Mouse (Mus musculus) c-Kit-negative CD71-positive TER-119-positive erythroid progenitor cells, embryonic 14.5 days (primary cell): ENCODE results near the gene Maz.

ENCODE experiments used
- DNase-seq: peaks from one replicate; pipeline ENCODE4 v3.0.0-alpha.2; 2013; ENCODE audit warnings: low read depth, low spot score

The Maz gene

DNA sequence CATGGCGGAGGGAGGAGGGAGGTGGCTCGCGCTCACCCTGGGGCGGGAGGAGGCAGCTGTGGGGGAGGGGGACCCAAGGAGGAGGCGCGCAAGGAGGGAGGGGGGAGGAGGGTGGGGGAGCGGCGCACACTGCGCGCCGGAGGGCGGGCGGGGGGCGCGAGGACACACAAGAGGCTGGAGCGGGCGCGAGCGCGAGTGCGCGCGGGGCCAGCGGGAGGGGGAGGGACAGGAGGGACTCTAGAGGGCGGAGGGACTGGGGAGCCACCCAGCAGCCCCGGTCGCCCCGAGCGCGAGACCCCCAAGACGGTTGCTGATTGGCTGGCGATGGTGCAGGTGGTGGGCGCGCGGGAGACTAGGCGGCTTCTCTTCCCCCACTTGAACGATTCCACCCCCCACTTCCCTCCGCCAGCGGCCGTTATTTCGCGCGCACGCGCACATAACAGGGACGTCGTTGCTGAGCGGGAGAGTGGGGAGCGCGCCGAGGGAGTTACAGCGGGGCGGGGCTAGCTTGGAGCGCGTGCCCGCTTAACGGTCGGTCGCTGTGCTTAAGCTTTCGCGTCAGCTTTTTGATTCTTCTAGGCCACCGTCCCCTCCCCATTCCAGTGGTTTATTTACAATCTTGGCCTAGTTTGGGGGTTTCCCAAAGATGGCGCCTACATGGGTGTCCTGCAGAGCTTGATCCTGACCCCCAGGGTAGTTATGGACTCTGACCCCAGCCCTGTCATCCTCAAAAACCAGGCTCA, at the start of gene Maz:
Maz (minus strand) TSS at position 54 of the 743 bp plus-strand sequence.
- peak; percentile 95 for DNase-seq

DNA sequence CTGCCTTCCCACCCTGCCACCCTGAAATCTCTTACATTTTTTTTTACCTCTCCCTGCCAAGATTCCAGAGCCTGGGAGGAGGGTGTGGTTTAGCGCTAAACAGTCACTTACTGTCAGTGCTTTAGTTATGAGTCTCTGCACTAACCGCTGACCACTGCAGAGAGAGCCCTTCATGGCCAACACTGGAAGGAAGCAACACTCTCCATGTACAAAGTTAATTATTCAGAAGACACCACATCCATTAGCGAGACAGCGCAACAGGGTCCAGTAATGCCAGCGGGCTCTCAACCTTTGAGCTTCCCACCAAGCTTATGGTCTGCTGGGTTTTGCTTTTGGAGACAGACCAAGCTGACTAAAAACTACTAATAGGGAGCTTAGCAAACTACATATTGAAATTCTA, 49.4 kb upstream of the Maz start:
- DNase-seq = no peak

DNA sequence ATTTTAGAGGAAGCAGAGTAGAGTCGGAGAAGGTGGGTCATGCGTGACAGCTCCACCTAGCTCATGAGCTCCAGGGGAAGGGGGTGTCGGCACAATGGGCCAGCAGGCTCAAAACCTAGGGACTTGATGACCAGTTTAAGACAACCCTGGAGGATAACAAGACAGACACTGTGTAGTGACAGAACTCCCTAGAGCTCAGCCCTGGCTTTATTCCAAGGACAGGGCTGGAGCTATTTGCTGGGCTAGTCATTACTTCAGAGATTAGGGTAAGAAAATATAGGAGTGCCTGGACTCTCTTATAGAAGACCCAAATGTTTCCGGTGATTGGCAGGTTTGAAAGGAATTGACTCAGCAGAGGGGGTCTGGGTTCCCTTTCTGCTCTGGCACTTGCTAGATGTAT, 46.4 kb upstream of the Maz start:
- no peak for DNase-seq

DNA sequence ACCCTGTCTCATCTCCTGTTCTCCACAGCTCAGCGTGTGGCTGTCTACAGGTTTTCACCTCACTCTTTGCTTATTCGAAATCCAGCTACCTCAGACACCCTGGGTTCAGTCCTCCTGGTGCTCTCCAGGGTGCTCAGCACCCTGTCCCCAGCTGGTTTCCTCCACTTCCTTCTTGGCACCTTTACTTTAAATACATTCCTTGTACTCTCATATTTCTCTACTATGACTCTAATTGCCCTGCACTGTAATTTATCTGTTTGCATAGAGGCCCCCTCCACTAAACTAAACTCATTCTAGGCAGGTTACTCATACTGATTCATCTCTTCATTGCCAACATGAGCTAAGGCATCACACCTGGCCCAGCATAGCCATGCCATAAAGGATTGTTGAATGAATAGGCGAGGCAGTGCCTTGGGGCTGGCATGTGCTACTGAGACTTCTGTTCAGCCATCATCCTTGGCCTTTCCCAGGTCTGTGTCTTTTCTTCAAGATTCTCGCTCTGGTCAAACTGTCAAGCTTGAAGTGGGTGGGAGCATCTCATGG, 44.1 kb upstream of the Maz start:
- DNase-seq = no peak

DNA sequence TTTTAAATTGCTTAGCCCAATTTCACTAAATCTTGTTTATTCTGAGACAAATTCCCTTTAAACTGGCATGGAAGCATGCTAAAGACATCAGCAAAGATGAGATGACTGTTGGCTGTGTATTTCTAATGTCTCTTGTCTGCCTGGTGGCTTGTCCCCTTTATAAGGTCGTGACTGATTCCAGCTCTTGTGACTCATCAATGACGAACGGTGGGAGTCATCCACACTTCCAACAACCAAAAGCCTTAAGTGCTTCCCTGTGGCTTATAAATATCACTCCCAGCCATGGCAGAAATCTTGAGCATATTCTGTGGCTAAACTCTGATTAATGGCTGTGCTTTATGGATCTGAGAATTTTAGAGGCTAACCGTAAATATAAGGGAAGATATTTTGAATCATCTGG, 39.5 kb upstream of the Maz start:
- no peak for DNase-seq

DNA sequence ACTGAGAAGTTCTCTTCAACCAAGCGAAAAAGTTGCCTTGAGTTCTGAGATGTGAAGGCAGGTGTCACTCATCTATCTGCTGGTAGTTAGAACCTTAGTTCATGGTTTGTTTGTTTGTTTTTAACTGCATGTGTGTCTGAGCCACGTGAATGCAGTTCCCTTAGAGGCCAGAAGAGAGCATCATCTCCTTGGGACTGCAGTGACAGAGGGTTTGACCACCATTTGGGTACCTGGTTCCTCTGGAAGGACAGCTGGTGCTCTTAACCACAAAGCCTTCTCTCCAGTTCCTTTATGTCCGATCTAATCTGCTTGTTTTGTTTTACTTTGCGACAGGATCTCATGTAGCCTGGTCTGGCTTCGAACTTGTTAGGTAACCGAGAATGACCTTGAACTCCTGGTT, 38.7 kb upstream of the Maz start:
- DNase-seq = no peak

DNA sequence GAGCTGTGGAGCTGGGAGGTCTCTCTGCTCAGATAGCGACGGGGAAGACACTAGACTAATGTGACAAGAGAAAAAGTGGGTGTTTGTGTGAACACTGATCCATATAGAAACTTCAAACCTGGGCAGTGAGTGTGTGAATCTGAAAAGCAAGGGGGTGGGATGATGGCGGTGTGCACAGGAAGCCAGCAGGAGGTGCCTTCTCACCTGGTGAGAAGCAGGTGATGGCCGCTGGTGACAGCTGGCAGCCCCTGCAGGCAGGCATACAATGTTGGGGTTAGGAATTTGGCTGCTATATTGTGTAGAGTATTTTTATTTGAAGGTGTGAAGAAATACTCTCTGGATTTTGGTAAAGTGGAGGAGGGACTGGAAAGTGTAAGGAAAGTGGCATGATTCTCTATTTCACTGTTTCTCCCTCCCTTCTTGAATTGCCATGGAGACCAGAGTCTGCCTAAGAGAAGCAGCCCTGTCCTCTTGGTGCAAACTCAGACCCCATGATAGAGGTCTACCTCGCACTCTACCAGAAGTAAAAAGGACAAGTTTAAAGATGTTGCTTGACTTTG, 28.3 kb upstream of the Maz start:
- DNase-seq = no peak

DNA sequence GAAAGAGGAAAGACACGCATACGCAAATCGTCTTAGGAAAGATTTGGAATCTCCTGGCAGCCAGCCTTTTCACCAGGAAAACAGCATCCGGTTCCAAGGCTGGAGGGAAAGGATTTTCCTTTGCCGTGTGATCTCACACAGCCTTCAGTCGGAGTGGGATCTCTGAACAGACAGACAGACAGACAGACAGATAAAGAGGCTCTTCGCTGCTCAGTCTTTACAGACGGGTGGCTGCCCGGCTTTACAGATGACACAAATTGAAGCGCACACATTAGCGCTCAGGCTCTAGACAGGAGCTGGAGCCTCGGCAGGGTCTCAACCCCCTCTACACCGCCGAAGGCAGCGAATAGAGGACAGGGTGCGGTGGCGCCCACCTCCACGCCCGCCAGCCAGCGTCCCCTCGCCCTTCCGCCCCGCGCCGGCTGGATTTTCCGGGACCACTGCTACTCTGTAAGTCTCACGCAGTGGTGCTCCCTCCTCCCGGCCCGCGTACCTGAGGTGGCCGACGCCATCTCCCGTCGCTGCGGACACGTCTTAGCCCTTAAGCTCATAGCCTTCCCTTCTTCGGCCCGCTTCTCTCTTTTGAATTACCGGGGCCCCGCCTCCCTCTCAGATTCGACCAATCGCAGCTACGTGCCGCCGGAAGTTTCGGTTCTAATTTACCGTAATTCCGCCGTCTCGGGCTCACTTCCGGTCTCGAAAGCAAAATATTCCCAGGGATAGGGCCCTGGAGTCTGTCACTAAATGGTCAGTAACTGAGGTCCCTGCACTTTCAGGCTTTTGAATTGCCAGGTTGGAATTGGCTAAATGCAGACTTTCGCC, 15.2 kb upstream of the Maz start, which contains the start of gene Kif22:
Kif22 (minus strand) TSS at position 621 of the 822 bp plus-strand sequence.
- DNase-seq = peak; percentile 86

DNA sequence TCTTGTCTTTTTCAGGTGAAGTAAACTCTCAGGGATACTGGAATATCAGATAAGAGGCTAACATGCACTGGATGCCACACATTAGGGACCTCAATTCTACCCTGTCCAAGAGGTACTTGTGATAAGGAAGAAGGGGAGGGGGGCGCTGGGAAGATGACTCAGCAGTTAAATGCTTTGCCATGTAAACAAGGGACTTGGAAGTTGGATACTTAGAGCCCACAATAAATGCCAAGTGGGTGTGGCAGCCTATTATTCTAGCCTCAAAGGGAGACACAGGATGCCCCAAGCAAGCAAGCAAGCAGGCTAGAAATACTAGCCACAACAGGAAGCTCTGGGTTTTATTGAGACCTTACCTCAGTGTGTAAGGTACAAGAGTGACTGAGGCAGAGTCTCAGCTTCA, 4.4 kb upstream of the Maz start:
- DNase-seq = no peak

DNA sequence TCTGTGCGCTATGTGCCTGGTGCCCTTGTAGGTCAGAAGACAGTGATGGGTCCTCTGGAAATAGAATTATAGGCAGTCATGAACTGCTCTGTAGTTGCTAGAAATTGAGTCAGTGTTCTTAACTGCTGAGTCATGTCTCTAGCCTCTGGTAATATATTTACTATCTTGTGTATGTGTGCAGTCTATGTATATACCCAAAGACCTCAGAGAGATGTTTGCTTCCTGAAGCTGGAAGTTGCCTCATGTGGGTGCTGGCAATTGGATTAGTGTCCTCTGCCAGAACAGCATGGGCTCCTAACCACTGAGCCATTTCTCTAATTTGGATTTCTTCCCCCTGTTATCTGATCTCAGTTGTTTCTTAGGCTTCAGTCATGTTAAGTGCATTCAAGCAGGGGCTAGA, 3.3 kb upstream of the Maz start:
- no peak for DNase-seq

DNA sequence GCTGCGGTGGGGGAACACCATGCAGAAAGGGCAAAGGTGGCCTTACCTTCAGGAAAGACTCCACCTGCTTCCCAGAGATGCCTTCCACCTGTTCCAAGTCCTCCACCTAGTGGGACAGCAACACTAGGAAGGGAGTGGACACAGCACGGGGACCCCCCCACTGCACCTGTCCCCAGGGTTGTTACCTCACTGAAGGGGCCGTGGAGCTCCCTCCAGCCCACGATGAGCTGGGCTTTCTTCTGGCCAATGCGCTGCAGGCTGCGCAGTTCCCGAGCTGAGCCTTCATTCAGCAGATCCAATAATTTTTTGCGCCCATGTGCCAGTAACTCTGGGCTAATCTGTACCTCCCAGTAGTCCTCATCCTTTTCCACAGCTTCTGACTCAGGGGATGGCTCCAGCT, 1.0 kb upstream of the Maz start:
- no peak for DNase-seq

DNA sequence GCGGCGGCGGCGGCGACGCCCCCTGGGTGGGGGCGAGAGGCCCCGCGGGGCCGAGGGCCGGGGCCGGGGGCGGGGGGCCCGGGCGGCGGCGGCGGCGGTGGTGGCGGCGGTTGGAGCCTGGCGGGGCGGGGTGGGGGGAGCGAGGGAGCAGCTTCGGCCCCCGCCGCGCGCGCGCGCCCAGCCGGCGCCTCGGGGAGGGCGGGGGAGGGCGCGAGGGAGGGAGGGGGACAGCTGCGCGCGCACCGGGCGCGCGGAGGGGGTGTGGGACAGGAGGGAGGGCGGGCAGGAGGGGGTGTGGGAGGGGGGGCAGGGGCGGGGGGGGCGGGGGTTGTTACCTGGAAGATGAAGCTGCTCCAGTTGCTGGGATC, 237 bp downstream of the Maz start:
- DNase-seq = peak; percentile 54

DNA sequence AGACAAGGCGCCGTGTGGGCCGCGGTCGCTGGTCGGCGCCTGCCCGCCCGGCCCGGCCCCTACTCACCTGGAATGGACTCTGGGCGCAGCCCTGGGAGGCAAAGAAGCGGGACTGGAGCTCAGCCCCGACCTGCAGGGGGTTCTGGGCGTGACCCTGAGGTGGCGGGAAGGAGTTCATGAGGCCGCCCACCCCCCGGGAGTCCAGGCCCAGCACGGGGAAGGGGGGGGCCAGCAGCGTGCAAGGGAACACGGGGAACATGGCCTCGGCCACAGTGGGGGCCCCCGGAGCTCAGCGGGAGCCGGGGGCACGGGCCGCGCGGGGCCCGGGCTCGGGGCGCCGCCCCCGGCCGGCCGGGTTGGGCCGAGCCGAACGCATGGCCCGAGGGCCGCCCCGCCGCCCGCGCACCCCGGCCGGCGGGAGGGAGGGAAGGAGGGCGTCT, 656 bp downstream of the Maz start:
- no peak for DNase-seq

DNA sequence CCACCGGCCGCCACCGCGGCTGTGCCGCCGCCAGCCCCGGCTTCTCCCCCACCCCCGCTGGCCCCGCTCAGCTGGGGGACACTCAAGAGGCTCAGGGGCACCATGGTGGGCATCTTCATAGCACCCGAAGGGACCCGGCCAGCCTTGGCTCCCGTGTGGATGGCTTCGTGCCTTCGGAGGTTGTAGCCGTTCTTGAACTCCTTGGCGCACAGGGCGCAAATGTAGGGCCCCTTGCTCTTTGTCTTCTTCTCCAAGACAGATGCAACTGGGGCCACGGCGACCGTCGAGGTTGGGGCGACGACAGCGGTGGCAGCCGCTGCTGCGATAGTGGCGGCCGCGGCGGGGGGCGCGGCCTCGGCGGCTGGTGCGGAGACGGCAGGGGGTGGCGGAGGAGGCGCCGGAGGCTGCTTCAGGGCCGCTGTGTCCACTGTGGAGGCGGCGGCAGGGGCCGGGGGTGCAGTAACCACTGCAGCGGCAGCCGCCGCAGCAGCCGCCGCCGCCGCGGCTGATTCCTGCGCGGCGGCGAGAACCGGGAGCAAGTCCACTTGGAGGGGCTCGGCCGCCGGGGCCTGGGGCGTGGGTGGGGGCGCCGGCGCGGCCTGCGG, 1.2 kb downstream of the Maz start:
- no peak for DNase-seq

DNA sequence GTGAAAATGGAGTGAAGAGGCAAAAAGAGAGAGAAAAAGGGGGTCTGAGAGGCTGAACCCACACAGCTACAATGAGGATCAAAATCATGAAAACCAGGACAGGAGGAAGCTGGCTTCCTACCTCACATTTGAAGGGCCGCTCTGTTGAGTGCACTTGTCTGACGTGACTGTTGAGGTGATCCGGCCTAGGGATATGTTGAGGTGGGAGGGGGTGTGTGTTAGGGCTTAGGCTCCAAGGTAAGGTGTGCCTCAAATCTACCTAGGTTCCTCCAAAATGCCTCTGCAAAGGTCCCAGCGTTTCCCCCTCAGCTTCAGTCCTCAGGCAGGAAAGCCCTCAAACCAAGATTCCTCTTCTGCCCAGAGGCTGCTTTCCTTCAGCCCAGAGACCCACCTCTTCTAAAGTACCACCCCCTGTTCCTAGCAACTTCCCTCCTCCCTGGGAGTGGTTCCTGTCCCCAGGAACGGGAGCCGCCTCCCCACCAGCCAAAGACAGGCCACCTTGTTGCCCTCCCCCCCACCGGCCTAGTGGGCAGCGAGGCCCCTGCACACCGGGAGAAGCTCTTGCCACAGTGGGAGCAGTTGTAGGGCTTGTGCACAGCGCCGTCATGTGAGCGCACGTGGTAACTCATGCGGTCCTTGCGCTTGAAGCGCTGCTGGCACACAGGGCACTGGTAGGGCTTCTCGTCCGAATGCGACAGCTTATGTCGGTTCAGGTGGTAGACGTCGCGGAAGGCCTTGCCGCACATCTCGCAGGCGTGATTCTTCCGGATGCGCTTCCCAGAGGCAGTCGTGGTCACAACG, 1.9 kb downstream of the Maz start:
- peak; percentile 61 for DNase-seq

DNA sequence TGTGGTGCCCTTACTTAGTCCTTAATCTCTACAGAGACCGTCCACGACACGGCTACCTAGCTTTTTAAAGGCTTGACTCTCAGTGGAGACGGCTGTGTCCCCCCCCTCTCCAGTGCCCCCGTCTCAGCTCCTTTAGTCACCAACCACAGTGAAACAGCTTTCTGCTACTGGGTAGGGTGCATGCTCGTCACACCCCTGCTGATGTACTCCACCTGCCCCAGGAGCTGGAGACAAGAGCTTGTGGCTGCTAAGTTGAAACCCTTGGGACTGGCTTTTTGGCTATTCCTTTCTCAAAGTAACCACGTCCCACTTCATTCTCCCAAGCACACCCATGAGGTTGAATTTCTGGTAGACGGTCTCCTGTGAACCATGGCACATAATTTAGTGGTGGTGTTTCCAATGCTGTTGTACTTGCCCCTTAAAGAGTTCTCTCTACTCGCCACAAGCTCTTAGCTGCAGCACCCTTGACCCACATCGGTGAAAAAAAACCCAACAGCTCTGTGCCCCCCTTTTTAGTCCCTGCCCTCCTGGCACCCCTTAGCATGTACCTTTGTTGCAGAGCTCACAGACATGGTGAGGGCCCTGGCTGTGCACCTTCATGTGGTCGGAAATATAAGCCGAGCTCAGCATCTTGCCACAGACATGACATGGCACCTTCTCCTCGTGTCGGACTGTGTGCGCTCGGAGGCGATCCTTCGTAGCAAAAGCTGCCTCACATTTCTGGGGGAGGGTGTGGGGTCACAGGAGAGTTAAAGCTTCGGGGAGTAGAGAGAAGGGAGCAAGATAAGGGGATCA, 2.7 kb downstream of the Maz start:
- DNase-seq = no peak

DNA sequence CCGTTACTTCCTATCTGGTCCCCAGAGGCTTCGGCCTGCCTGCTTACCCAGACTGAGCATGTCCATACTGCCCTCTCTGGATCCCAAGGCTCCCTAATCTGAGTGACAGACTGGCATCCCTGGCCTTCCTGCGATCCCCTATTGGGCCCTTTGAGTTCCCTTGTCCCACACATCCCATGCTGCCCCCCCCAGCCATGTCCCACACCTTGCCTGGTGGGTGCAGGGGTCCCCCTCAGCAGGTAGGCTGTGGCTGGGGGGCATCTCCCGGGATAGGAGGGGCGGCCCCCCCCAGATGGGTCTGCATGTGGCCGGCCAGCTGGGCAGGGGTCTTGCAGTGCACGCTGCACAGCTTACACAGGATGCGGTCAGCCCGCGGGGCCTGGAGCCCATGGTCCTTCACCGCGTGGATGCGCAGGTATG, 3.6 kb downstream of the Maz start:
- no peak for DNase-seq

DNA sequence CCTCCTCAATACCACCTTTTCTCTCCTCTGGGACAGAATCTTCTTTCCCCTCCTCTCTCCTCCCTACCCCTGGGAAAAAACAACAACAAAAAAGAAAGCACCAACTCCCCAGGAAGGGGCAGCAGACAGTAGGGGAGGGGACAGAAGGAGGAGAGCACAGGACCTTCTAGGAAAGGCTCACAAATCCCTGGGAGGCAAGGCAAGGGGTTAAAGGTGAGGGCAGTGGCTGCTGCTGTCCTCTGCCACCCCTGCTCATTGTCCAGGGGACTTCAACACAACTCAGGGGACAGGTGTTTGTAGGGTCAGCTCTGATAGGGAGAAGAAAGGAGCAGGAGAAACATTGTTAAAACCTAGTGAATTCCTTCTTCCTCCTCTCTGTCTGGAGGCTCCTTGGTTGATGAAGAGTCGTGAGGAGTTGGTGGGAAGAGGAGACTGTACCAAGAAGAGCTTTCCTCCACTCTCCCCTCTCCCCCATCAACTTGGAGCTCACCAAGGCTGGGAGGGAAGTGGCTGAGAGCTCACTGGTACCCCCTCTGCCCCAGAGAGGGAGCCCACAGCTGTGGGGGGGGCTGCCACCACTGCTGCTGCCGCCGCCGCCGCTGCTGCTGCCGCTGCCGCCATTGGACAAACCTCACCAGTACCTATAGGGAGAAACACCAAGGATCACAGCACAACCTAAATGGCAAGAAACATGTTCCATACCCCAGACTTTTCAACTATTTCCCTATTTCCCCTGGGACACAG, 4.1 kb downstream of the Maz start:
- DNase-seq = no peak
